Mouse (Mus musculus) heart, postnatal 10 days (tissue): ENCODE data around the gene Cdk2ap2. TPM values are rescaled to one million over a fixed set of nuclear protein-coding genes. Genes with fewer than 3 reads are reported as not detected.
"Not testable (repeated sequence)": the region's sequence is repeated elsewhere in the genome, so short reads cannot be mapped to it uniquely, and the experiment has no call there.

ENCODE experiments used
- DNase-seq, 2 experiments: peaks; one replicate each; pipeline ENCODE4 v3.0.0; 2021
- intact Hi-C: fragments of 180-260 bp; cut with DNase I; formaldehyde crosslinking; loops from one replicate; pipeline ENCODE4 v1.15.1; 2025
- total RNA-seq, 2 experiments: library from RNA; stranded (reverse); gene quantifications; 2 replicates each; pipeline ENCODE4 v1.2.3; 2021

Cdk2ap2 gene
- total RNA-seq, result 10 to 100 TPM; 21.9 to 26.3 TPM

GRCm38 (mm10) chr19:4096642-4097440 is at the start of gene Cdk2ap2:
TSS of gene Cdk2ap2 (plus strand) at chr19:4097182.
- intact Hi-C loops, result no loop called here
- peak; percentile 99 to 100 for DNase-seq

GRCm38 (mm10) chr19:4047859-4048258 is 49.1 kb upstream of the Cdk2ap2 start:
- intact Hi-C loops, result loop anchor here (1.0 kb wide), 1 partner anchor 29 kb away; no protein-coding TSS in a partner anchor
- peak; percentile 78 to 90 for DNase-seq

GRCm38 (mm10) chr19:4049069-4049468 is 47.9 kb upstream of the Cdk2ap2 start:
- DNase-seq, intact Hi-C loops: not testable (repeated sequence)

GRCm38 (mm10) chr19:4051016-4051415 is 46.0 kb upstream of the Cdk2ap2 start:
- DNase-seq, result no peak
- intact Hi-C loops, result no loop called here

GRCm38 (mm10) chr19:4051741-4052515 is 45.1 kb upstream of the Cdk2ap2 start:
- DNase-seq, result peak; percentile 73 to 85
- intact Hi-C loops, result loop anchor here (1.0 to 2.0 kb wide), 2 partner anchors 33 to 176 kb away; no protein-coding TSS in a partner anchor

- DNase-seq, result no peak
- intact Hi-C loops, result loop anchor here (1.0 to 2.0 kb wide), 2 partner anchors 32 to 176 kb away; no protein-coding TSS in a partner anchor
These were observed 44.4 kb upstream of the Cdk2ap2 start for GRCm38 (mm10) chr19:4052516-4053030.

GRCm38 (mm10) chr19:4054613-4055012 is 42.4 kb upstream of the Cdk2ap2 start:
- no peak for DNase-seq
- intact Hi-C loops, result no loop called here

DNA sequence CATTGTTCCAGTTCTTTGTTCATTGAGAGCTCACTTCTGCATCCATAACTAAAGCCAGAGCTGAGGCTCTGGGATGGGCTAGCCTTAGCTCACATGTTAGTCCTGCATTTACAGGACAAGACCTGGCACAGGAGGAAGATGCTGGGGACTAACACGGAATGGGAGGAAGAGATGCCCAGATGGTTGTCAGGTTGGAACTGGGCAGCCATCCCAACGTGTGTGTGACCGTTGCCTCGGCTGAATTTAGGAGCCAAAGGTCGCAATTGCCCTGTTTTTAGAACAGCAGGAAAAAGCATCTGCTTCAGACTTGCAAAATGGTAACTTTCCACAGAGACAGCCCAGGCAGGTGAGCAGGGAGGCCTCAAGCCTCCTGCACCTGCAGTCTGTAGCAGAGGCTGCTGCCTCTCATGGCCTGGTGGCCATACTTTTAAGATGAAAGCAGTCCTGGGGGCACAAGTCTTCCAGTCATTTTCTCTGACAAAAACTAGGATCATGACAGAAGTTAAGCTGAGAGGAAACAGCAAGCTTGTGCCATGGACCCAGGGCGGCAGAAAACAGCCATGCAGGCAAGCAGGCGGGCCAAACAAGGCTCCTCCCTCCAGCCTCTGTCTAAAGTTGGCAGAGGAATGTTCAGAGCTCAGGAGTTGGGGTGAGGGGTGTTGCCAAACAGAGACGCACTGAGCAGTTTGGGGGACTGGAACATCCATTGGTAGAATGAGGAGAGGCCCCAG is 41.6 kb upstream of the Cdk2ap2 start:
- DNase-seq, result no peak
- intact Hi-C loops, result no loop called here

DNA sequence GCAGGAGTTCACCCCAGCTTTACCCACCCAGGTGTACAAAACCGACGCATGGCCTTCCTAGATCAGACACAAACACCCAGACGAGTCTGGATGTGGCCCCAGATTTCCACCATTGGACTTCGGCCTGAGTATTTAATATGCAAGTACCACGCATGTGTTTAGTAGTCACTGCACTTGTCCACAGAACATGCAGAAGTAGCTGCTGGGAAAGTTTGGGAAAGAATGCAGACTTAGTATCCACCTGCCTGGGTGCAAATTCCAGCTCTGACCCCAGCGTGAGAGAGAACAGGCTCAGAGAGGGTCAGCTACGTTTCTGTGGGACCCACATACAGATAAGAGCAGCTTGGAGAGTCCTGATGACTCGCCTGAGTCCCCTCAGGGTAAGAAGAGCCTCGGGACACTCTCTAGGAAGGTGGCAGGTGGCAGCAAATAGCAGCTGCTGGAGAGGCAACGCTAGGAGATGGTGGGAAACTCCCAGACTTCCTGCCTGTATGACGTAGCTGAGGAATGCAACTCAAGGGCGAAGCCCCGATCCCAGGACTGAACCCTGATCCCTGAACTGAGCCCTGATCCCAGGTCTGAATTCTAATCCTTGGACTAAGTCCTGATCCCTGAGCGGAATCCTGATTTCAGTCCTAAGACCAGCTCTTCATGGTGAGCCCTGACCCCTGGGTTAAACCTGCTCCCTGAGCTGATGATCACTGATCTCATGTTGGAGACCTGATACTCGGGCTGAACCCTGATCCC is 40.9 kb upstream of the Cdk2ap2 start:
- no peak for DNase-seq
- intact Hi-C loops, result no loop called here

DNA sequence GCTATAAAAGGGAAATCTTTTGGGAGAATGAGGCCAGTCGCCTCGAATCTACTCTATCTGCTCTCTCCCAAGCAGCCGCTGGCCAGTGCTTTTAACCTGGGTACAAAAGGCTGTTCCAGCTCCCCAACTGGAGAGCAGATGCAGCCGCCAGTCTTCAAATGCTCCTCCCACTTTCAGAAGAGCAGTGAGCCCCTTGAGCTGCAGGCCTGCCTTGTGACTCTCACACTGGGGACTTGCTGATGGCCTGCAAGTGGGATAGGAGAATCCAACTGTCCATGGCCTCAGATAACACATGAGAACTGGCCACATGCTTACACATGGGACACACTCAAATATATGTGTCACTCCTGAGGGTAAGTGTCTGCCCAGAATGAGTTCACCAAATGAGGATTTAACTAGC is 40.3 kb upstream of the Cdk2ap2 start:
- DNase-seq, result peak; percentile 15 to 32
- intact Hi-C loops, result no loop called here

DNA sequence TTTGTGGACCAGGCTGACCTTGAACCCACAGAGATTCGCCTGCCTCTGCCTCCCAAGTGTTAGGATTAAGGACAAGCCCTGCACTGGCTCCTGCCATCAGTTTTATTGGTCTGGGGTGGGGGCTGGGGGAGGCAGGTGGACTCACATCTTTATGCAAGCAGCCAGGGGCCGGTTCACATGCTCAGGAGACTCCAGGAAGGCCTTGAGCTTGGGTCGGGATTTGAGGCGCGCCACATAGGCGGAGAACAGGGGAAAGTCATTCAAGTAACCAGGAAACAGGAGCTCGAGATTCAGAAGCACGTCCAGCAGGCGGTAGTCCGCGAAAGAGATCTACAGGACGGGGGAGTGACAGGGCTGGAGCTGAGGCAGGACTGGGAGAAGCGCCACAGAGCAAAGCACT is 39.6 kb upstream of the Cdk2ap2 start:
- no peak for DNase-seq
- intact Hi-C loops, result no loop called here

DNA sequence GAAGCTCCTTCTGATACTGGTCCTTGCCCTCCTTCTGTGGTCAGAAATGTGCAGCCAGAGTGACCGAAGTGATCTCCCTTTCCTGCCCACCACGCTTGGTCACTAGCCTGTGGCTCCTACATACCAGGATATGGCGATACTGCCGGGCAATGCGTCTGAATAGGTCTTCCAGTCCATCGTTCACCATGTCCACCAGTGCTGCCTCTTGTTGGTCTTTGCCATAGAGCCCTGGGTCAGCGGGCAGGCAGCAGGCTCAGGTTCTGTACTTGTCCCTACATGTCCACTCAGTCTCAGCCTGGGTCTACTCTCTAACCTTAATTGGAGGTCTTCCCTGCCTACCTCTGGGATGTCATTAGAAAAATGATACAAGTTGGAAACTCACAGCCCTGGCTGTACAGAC is 39.0 kb upstream of the Cdk2ap2 start:
- no peak for DNase-seq
- intact Hi-C loops, result no loop called here

GRCm38 (mm10) chr19:4058581-4058980 is 38.4 kb upstream of the Cdk2ap2 start:
- DNase-seq, result no peak
- intact Hi-C loops, result no loop called here

DNA sequence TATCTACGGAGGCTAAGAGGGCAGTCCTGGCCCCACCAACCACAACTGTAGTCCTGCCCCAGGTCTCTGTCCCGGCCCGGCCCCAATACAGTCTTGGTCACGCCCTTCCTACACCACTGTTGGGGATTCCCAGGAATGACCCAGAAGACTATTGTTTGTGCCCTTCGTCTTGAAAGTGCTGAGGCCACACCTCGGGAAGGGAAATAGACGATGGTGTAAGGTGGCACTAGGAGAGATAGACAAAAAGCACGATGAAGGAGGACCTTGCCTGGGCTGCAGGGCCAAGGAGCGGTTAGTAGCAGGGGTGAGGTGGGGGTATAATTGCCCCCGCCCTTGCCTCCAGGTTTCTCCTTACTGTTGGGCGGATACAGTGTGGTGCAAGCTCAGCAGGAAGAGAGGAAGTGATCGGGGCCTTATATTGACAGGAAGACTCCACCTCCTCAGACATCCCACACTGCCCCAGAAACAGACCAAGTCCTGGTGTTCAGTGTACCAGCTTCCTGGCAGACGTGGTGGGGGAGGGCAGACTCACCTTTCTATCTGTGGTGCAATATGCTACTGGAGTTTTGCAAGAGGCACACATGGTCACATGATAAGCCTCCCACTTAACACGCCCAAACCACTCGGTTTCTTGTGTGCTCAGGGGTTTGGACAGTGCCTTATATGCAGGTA is 37.8 kb upstream of the Cdk2ap2 start, which contains the start of gene Gstp3:
Gstp3 (minus strand) TSS at position 501 of the 672 bp plus-strand sequence.
- intact Hi-C loops, result no loop called here
- DNase-seq, result no peak

DNA sequence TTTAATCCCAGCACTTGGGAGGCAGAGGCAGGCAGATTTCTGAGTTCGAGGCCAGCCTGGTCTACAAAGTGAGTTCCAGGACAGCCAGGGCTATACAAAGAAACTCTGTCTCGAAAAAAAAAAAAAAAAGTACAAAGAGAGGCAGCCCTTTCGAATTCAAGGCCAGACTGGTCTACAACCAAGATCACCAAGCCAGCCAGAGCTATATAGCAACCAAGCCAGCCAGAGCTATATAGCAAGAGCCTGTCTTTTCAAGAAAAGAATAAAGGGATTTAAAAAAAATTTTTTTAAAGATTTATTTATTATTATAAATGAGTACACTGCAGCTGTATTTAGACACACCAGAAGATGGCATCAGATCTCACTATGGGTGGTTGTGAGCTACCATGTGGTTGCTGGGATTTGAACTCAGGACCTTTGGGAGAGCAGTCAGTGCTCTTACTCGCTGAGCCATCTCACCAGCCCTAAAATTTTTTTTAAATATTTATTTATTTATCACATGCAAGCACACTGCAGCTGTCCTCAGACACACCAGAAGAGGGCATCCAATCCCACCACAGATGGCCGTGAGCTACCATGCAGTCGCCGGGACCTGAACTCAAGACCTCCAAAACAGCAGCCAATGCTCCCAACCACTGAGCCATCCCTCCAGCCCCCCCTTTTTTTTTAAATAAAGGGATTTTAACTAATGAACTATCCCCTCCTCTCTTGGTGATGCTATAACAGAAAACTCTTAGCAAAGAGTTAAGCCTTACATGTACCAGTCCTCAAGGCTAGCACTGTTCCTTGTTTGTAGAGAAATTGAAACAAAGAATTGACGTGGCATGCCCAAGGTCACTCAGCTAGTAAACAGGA is 36.7 kb upstream of the Cdk2ap2 start:
- DNase-seq, intact Hi-C loops: not testable (repeated sequence)

GRCm38 (mm10) chr19:4060899-4061465 is 36.0 kb upstream of the Cdk2ap2 start:
- no peak for DNase-seq
- intact Hi-C loops, result no loop called here

GRCm38 (mm10) chr19:4063357-4063756 is 33.6 kb upstream of the Cdk2ap2 start:
- DNase-seq, intact Hi-C loops: not testable (repeated sequence)

GRCm38 (mm10) chr19:4064501-4064900 is 32.5 kb upstream of the Cdk2ap2 start:
- intact Hi-C loops, result not testable (repeated sequence)
- DNase-seq, result peak in 1 of 2 experiments; percentile 18
